Mouse (Mus musculus) lung, embryonic 16.5 days (tissue): ENCODE data around the gene 1700001C19Rik. TPM values are rescaled to one million over a fixed set of nuclear protein-coding genes. Genes with fewer than 3 reads are reported as not detected.

Source experiments
- ATAC-seq: fragments of 200-750 bp; cut with Nextera tagmentation; 2 replicates; pipeline ENCODE4 v1.8.0; 2017; ENCODE audit warnings: low read depth, mild to moderate bottlenecking, moderate library complexity
- H3K27ac ChIP-seq: fragments of 300-500 bp; sonication (generic); 2 replicates; pipeline ENCODE4 v1.5.1; 2014; ENCODE audit warnings: mild to moderate bottlenecking, control low read depth, low read length
- H3K27me3 ChIP-seq: fragments of 300-500 bp; sonication (generic); 2 replicates; pipeline ENCODE4 v1.6.1; 2014; ENCODE audit warnings: low read depth, low read length, mixed read lengths; ENCODE audit not compliant: control insufficient read depth, insufficient read depth
- H3K36me3 ChIP-seq: fragments of 300-500 bp; sonication (generic); 2 replicates; pipeline ENCODE4 v1.6.1; 2014; ENCODE audit warnings: low read length; ENCODE audit not compliant: control insufficient read depth, insufficient read depth
- H3K4me1 ChIP-seq: fragments of 300-500 bp; sonication (generic); replicated peaks from 2 replicates; pipeline ENCODE4 v1.6.1; 2014; ENCODE audit warnings: low read length, mixed read lengths; ENCODE audit not compliant: control insufficient read depth, insufficient read depth
- H3K4me2 ChIP-seq: fragments of 300-500 bp; sonication (generic); 2 replicates; pipeline ENCODE4 v1.6.1; 2014; ENCODE audit warnings: low read depth, low read length, control low read depth
- H3K4me3 ChIP-seq: fragments of 300-500 bp; sonication (generic); 2 replicates; pipeline ENCODE4 v1.5.1; 2014; ENCODE audit warnings: mild to moderate bottlenecking, low read length, control low read depth
- H3K9ac ChIP-seq: fragments of 300-500 bp; sonication (generic); 2 replicates; pipeline ENCODE4 v1.6.1; 2014; ENCODE audit warnings: low read length, control low read depth
- H3K9me3 ChIP-seq: fragments of 300-500 bp; sonication (generic); 2 replicates; pipeline ENCODE4 v1.6.1; 2016; ENCODE audit warnings: low read length; ENCODE audit not compliant: control insufficient read depth
- WGBS: fragments of 180-500 bp; shearing (Covaris S2); extraction: QIAGEN DNeasy Blood & Tissue Kit; methylation state at CpG from one replicate; pipeline ENCODE4 v1.1.7; 2014; 5-methylcytosine and 5-hydroxymethylcytosine counted together
- polyA plus RNA-seq: library from polyadenylated mRNA; unstranded; fragments of >200 nt; fragmentation: Nextera tagmentation; extraction: Ambion mirVana; gene quantifications from 2 replicates; pipeline ENCODE4 v1.2.1, GENCODE M21; 2015

The 1700001C19Rik gene
- polyA plus RNA-seq, 1 experiment from 2014 or later: not detected

DNA sequence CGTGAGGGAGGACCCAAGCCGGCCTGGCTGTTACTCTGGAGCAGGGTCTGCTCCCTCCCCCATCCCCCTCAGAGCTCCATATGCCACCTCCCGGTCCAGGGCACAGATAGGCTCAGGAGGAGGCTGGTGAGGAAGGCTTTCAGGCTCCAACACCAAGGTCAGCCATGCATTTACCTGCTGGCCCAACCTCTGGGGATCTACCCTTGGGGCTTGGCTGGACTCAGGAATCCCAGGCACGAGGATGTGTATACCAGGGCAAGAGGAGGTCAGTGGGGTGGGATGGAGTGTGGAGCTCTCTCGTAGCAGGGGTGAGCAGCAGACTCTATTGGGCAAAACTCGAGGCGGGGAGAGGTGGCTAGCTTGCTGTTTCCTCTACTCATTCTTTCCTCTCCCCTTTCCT is 15.7 kb upstream of the 1700001C19Rik start:
- Histone ChIP-seq H3K4me1 (peaks cover 38% of the 10 kb centered on the region), H3K4me2 (no peak overlapping the region), H3K4me3 (no peak overlapping the region), H3K27me3 (no peaks in the 10 kb centered on the region), H3K9ac (no peak overlapping the region; the same call in 1 of the 2 replicates), H3K36me3 (no peaks in the 10 kb centered on the region), H3K27ac (no peak overlapping the region), H3K9me3 (no peaks in the 10 kb centered on the region)
- ATAC-seq: no peak
- WGBS: 43% methylated on average over 7 of the region's 7 CpGs

DNA sequence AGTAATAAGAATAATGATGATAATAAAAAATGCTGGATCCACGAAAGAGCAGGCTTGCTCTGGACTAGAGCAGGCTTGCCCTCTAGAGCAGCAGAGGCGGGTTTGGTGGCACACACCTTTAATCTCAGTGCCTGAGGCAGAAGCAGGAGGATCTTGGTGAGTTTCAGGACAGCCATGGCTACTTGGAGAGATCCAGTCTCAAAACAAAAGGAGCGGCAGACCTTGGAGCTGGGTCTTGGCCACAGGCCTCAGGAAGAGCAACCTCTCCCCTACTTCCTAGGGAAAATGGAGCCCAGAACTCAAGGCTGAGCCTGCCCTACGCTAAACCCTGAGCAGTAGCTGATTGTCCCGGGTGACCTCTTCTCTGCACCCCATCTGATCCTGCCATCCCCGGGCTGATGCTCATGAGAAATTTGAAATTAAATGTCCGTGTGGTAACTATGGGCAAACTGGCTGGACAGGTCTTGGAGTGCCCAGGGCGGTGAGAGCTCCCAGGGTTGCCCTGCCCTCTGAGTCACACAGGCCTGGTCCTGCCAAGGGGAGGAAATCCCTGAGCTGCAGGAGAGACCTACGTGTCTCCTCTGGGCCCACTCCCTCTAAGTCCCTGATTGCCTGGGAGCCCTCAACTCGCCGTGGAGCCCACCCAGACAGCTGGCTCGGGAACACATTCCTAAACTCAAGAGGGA is 13.8 kb upstream of the 1700001C19Rik start:
- Histone ChIP-seq H3K4me3 (no peak overlapping the region), H3K36me3 (no peaks in the 10 kb centered on the region), H3K9me3 (no peaks in the 10 kb centered on the region), H3K27ac (peak overlapping the region; percentile 64), H3K27me3 (no peaks in the 10 kb centered on the region), H3K4me2 (no peak overlapping the region), H3K4me1 (peaks cover 42% of the 10 kb centered on the region), H3K9ac (no peak overlapping the region)
- 50% methylated on average over 12 of the region's 12 CpGs for whole genome bisulfite sequencing
- ATAC-seq: peak; percentile 85

DNA sequence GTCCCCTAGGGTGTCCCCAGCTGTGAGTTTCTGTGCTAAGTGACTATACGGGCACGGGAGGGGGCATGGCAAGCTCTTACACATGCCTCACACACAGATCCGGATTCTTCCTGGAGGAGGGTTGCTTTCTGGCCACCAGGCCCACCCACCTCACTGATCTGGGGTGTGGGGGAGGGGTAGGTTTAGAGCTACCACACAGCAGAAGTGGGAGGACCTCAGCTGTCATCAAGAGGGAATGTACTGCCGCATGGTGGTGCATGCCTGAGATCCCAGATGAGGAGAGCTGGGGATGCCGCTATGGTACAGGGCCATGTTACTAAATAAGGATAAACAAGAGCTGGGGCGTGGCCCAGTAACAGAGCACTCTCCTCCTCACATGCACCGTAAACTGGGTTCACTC is 13.1 kb upstream of the 1700001C19Rik start:
- H3K9me3 ChIP-seq: no peaks in the 10 kb centered on the region
- H3K4me3 ChIP-seq: no peak overlapping the region
- no peaks in the 10 kb centered on the region for H3K36me3 ChIP-seq
- H3K4me1 ChIP-seq: peaks cover 47% of the 10 kb centered on the region
- no peak overlapping the region for H3K9ac ChIP-seq
- H3K27me3 ChIP-seq: no peaks in the 10 kb centered on the region
- 42% methylated on average over 7 of the region's 7 CpGs for WGBS
- ATAC-seq: no peak
- no peak overlapping the region for H3K27ac ChIP-seq
- no peak overlapping the region for H3K4me2 ChIP-seq

DNA sequence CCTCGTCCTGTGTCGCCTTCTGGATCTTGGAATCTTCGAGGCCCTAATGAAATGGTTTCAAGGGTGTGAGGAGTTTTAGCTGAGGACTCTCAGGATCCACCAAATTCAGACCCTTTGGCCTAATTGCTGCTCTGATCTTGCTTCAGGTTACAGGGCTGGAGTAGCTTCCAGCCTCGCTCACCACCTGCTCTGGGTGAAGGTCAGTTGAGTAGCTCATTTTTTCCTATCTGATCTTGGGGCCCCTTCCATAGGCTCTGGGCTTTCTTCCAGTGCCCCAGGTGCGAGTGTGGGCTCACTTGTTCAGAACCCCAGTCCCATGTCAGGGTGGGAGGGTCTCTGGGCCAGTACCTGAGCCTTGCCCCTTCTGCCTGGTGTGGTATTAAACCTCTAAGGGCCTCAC is 12.3 kb upstream of the 1700001C19Rik start:
- H3K4me1 ChIP-seq: peaks cover 43% of the 10 kb centered on the region
- 56% methylated on average over 5 of the region's 5 CpGs for WGBS
- H3K4me2 ChIP-seq: no peak overlapping the region
- H3K27ac ChIP-seq: peak overlapping the region; percentile 43; the same call in 1 of the 2 replicates
- no peak for ATAC-seq
- H3K36me3 ChIP-seq: no peaks in the 10 kb centered on the region
- H3K27me3 ChIP-seq: no peaks in the 10 kb centered on the region
- no peak overlapping the region for H3K9ac ChIP-seq
- no peaks in the 10 kb centered on the region for H3K9me3 ChIP-seq
- H3K4me3 ChIP-seq: no peak overlapping the region

DNA sequence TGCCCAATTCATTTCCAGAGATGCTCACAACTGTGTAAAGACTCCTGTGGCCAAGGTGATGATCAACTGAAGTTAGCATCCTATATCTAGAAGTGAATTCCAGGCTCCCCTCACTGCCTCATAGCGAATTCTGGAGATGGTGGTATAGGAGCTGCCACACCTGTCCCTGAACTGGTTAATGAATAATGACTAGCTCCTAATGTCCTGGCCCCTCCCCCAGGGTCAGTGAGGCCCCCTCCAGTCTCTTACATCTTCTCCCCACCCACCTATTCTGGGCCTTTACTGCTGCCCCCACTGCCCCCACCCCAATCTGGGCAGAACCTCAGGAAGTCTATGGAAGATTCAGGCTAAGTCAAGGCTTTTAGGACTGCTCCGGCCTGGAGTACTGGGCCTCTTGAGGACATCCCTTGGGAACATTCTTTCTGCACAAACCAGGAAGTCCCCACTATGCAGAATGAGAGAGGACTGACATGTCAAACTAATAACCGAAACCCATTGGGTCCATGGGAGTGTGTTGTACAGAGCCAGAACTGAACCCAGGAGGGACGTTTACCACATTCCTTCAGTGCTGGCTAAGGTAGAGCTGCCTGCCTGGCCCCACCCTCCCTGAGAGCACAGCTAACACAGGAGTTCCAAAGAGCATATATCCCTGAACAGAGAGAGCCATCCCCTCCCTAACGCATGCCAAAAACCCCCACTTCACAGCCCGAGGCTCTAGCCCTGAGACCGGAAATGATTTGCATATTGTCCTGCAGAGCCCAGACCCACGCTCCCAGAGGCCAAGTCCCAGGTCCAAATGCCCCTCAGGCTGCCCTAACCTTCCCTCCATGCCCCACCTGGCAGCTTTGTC is 11.6 kb upstream of the 1700001C19Rik start:
- Histone ChIP-seq H3K9ac (no peak overlapping the region), H3K4me1 (peaks cover 46% of the 10 kb centered on the region), H3K4me3 (no peak overlapping the region), H3K9me3 (no peaks in the 10 kb centered on the region), H3K27ac (peak overlapping the region; percentile 43; the same call in 1 of the 2 replicates), H3K4me2 (no peak overlapping the region), H3K27me3 (no peaks in the 10 kb centered on the region), H3K36me3 (no peaks in the 10 kb centered on the region)
- ATAC-seq: peak; percentile 66
- WGBS: 29% methylated on average over 8 of the region's 8 CpGs

DNA sequence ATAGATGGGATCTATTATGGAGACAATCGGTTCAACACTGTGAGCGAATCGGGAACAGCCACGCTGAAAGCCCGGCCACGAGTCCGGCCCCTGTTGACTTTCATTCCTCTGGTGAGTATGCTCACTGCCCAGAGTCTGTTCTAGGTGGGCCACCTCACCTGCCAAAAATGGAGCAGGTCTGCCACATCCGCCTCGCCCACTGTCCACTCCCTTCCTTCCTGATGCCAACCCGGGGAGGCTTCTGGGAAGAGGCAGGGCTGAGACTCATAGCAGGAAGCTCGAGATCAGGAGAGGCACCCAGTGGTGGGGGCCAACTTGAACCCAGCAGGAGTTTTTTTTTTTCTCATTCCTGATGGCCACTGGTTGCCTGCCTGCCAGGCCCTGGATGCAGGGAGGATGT is 9.4 kb upstream of the 1700001C19Rik start:
- 69% methylated on average over 11 of the region's 11 CpGs for WGBS

DNA sequence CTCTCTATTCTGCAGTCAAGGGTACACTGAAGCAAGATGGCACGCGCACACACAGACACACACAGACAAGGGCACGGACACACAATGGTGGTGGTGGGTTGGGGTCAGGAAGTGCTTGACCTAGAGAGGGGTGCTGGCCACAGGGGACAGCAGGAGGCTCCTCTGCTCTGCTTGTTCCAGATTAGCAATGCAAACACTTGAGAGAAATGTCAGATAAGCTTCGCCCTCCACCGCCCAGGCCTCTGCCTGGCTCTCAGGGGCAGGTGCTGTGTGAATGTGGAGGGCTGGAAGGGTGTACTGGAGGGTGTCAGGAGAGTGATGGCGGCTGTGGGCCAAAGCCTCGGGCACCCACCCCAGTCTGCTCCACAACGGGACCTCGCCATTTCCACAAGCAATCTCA is 8.8 kb upstream of the 1700001C19Rik start:
- H3K4me2 ChIP-seq: no peak overlapping the region
- H3K27ac ChIP-seq: no peak overlapping the region
- ATAC-seq: no peak
- no peaks in the 10 kb centered on the region for H3K36me3 ChIP-seq
- H3K4me3 ChIP-seq: no peak overlapping the region
- no peaks in the 10 kb centered on the region for H3K27me3 ChIP-seq
- peaks cover 40% of the 10 kb centered on the region for H3K4me1 ChIP-seq
- H3K9ac ChIP-seq: no peak overlapping the region
- WGBS: 35% methylated on average over 9 of the region's 9 CpGs
- H3K9me3 ChIP-seq: no peaks in the 10 kb centered on the region

More for the DNA sequence above, 9.4 kb upstream of the 1700001C19Rik start:
- Histone ChIP-seq H3K27me3 (no peaks in the 10 kb centered on the region), H3K4me1 (peaks cover 44% of the 10 kb centered on the region), H3K9ac (no peak overlapping the region), H3K9me3 (no peaks in the 10 kb centered on the region), H3K36me3 (no peaks in the 10 kb centered on the region), H3K4me2 (no peak overlapping the region), H3K27ac (no peak overlapping the region), H3K4me3 (no peak overlapping the region)
- ATAC-seq: no peak

DNA sequence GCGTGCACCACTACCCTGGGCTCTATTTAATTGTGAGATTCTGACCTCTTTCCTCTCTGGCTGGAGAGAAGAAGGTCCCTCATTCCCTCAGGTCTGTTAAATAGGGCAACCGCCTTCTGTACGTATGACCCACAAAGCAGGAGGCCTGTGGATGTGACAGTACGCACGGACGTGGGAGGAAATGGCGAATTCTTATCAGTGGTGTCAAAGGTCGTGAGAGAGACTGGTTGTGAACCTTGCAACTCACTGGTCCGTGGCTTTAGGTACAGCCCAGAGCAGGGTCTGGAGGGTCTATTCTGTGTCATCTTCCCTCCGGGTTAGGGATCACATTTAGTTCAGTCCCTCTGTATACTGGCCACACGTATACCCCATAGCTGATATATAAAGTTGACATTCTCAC is 8.3 kb upstream of the 1700001C19Rik start:
- Histone ChIP-seq H3K9me3 (no peaks in the 10 kb centered on the region), H3K27ac (no peak overlapping the region), H3K36me3 (no peaks in the 10 kb centered on the region), H3K4me3 (no peak overlapping the region), H3K9ac (no peak overlapping the region), H3K4me1 (peaks cover 37% of the 10 kb centered on the region), H3K27me3 (no peaks in the 10 kb centered on the region), H3K4me2 (no peak overlapping the region)
- WGBS: 47% methylated on average over 11 of the region's 11 CpGs
- no peak for ATAC-seq

DNA sequence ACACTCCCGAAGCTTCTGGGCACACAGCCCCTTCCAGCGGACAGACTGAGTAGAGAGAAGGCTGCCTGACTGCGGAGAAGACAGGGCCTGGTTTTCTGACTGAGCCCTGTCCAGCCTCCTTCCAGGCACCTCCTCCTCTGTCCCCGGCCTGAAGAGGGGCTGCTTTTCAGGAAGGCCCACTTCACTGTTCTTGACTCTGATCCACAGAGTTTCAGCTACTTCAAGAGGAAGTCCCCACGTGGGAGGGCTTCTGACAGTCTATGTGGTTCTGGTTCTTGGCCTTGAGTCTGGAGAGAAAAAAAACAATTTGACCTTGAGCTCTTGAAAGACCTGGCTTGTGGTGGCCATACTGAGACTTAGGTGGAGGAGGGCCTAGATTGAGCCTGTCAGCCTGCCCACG is 6.9 kb upstream of the 1700001C19Rik start:
- Histone ChIP-seq H3K4me3 (no peak overlapping the region), H3K27ac (no peak overlapping the region), H3K9ac (no peak overlapping the region), H3K36me3 (no peaks in the 10 kb centered on the region), H3K4me1 (peaks cover 35% of the 10 kb centered on the region), H3K9me3 (no peaks in the 10 kb centered on the region), H3K4me2 (no peak overlapping the region), H3K27me3 (no peaks in the 10 kb centered on the region)
- no peak for ATAC-seq
- 57% methylated on average over 6 of the region's 6 CpGs for WGBS
